Mouse (Mus musculus) adrenal gland, postnatal 4 days (tissue): ENCODE measurements around the gene Nubpl. TPM values are rescaled to one million over a fixed set of nuclear protein-coding genes. Genes with fewer than 3 reads are reported as not detected.
"Not testable (repeated sequence)": the region's sequence is repeated elsewhere in the genome, so short reads cannot be mapped to it uniquely, and the experiment has no call there.

Experiments
- DNase-seq, 2 experiments: peaks; one replicate each; pipeline ENCODE4 v3.0.0; 2021 to 2022; ENCODE audit warnings: low spot score in 2 of 2, mixed read lengths in 2 of 2
- total RNA-seq, 2 experiments: library from RNA; stranded (reverse); gene quantifications; 2 replicates each; pipeline ENCODE4 v1.2.3; 2021

Nubpl gene
- total RNA-seq, 2 experiments from 2014 or later = 15.4 to 15.9 TPM

GRCm38 (mm10) chr12:52231929-52232328 is 134.4 kb downstream of the Nubpl start:
- DNase-seq = not testable (repeated sequence)

- DNase-seq = no peak
These were observed 145.2 kb downstream of the Nubpl start for GRCm38 (mm10) chr12:52242712-52243111.

- no peak for DNase-seq
These were observed 149.9 kb downstream of the Nubpl start for GRCm38 (mm10) chr12:52247438-52247837.

- DNase-seq = no peak
These were observed 151.0 kb downstream of the Nubpl start for GRCm38 (mm10) chr12:52248531-52248930.

GRCm38 (mm10) chr12:52254089-52254488 is 156.6 kb downstream of the Nubpl start:
- no peak for DNase-seq

- DNase-seq = no peak
These were observed 170.6 kb downstream of the Nubpl start for GRCm38 (mm10) chr12:52268131-52268530.

- no peak for DNase-seq
These were observed 175.3 kb downstream of the Nubpl start for GRCm38 (mm10) chr12:52272828-52273227.

- no peak for DNase-seq
These were observed 178.8 kb downstream of the Nubpl start for GRCm38 (mm10) chr12:52276320-52276719.

- no peak for DNase-seq
These were observed 183.7 kb downstream of the Nubpl start for GRCm38 (mm10) chr12:52281232-52281631.

- no peak for DNase-seq
These were observed 186.9 kb downstream of the Nubpl start for GRCm38 (mm10) chr12:52284471-52284870.

GRCm38 (mm10) chr12:52286802-52287201 is 189.3 kb downstream of the Nubpl start:
- no peak for DNase-seq

- DNase-seq = no peak
These were observed 191.0 kb downstream of the Nubpl start for GRCm38 (mm10) chr12:52288537-52288936.

GRCm38 (mm10) chr12:52288941-52289567 is 191.5 kb downstream of the Nubpl start:
- no peak for DNase-seq

- no peak for DNase-seq
These were observed 192.1 kb downstream of the Nubpl start for GRCm38 (mm10) chr12:52289594-52289993.

GRCm38 (mm10) chr12:52293931-52294330 is 196.4 kb downstream of the Nubpl start:
- DNase-seq = no peak

- no peak for DNase-seq
These were observed 200.5 kb downstream of the Nubpl start for GRCm38 (mm10) chr12:52297988-52298387.

GRCm38 (mm10) chr12:52298683-52299082 is 201.1 kb downstream of the Nubpl start:
- no peak for DNase-seq

- DNase-seq = no peak
These were observed 205.4 kb downstream of the Nubpl start for GRCm38 (mm10) chr12:52302961-52303360.

GRCm38 (mm10) chr12:52306348-52306747 is 208.8 kb downstream of the Nubpl start:
- DNase-seq = no peak

GRCm38 (mm10) chr12:52307331-52307982 is 209.9 kb downstream of the Nubpl start:
- no peak for DNase-seq

- no peak for DNase-seq
These were observed 211.1 kb downstream of the Nubpl start for GRCm38 (mm10) chr12:52308628-52309027.

GRCm38 (mm10) chr12:52314818-52315217 is 217.3 kb downstream of the Nubpl start:
- no peak for DNase-seq

GRCm38 (mm10) chr12:52317635-52318034 is 220.1 kb downstream of the Nubpl start:
- DNase-seq = no peak
